Mouse (Mus musculus) thymus, postnatal 0 days (tissue): ENCODE results near the gene Abcg5. TPM values are rescaled to one million over a fixed set of nuclear protein-coding genes. Genes with fewer than 3 reads are reported as not detected.

Source experiments
- DNase-seq: peaks from one replicate; pipeline ENCODE4 v3.0.0-alpha.2; 2015; ENCODE audit warnings: low spot score
- polyA plus RNA-seq: library from polyadenylated mRNA; unstranded; fragments of >200 nt; fragmentation: Nextera tagmentation; extraction: Ambion mirVana; gene quantifications from 2 replicates; pipeline ENCODE4 v1.2.1, GENCODE M21; 2015

Abcg5 gene
- polyA plus RNA-seq, 1 experiment from 2014 or later: 0.20 TPM

- DNase-seq: no peak
Measured at GRCm38 (mm10) chr17:84687994-84688393, 5.2 kb upstream of the Abcg5 start.

GRCm38 (mm10) chr17:84685286-84685685, 2.5 kb upstream of the Abcg5 start:
- no peak for DNase-seq

GRCm38 (mm10) chr17:84684284-84684683, 1.5 kb upstream of the Abcg5 start:
- no peak for DNase-seq

- no peak for DNase-seq
Measured at GRCm38 (mm10) chr17:84681670-84682069, 1.1 kb downstream of the Abcg5 start.

GRCm38 (mm10) chr17:84677595-84677994, 5.2 kb downstream of the Abcg5 start:
- DNase-seq: no peak

- DNase-seq: no peak
Measured at GRCm38 (mm10) chr17:84675951-84676366, 6.9 kb downstream of the Abcg5 start, which contains the start of gene Abcg8. Abcg8 (plus strand) TSS chr17:84676302.

- no peak for DNase-seq
Measured at GRCm38 (mm10) chr17:84675204-84675603, 7.6 kb downstream of the Abcg5 start.

- DNase-seq: no peak
Measured at GRCm38 (mm10) chr17:84674048-84674447, 8.8 kb downstream of the Abcg5 start.

- DNase-seq: no peak
Measured at GRCm38 (mm10) chr17:84672376-84673369, 10.1 kb downstream of the Abcg5 start.

- no peak for DNase-seq
Measured at GRCm38 (mm10) chr17:84667848-84668247, 15.0 kb downstream of the Abcg5 start.

GRCm38 (mm10) chr17:84665691-84666090, 17.1 kb downstream of the Abcg5 start:
- DNase-seq: no peak

- DNase-seq: no peak
Measured at GRCm38 (mm10) chr17:84665053-84665452, 17.8 kb downstream of the Abcg5 start.

GRCm38 (mm10) chr17:84658951-84659350, 23.9 kb downstream of the Abcg5 start:
- no peak for DNase-seq

- no peak for DNase-seq
Measured at GRCm38 (mm10) chr17:84658195-84658594, 24.6 kb downstream of the Abcg5 start.

- DNase-seq: no peak
Measured at GRCm38 (mm10) chr17:84657782-84658181, 25.0 kb downstream of the Abcg5 start.

- no peak for DNase-seq
Measured at GRCm38 (mm10) chr17:84657422-84657732, 25.4 kb downstream of the Abcg5 start.

- no peak for DNase-seq
Measured at GRCm38 (mm10) chr17:84656653-84657421, 26.0 kb downstream of the Abcg5 start.

GRCm38 (mm10) chr17:84656205-84656604, 26.6 kb downstream of the Abcg5 start:
- no peak for DNase-seq

GRCm38 (mm10) chr17:84653544-84653943, 29.3 kb downstream of the Abcg5 start:
- no peak for DNase-seq

GRCm38 (mm10) chr17:84650302-84651017, 32.4 kb downstream of the Abcg5 start:
- no peak for DNase-seq

GRCm38 (mm10) chr17:84647630-84648029, 35.2 kb downstream of the Abcg5 start:
- DNase-seq: no peak

GRCm38 (mm10) chr17:84646477-84646876, 36.3 kb downstream of the Abcg5 start:
- DNase-seq: no peak
